13 mouse cellular contexts compared by ENCODE assay signal in the genomic region with DNA sequence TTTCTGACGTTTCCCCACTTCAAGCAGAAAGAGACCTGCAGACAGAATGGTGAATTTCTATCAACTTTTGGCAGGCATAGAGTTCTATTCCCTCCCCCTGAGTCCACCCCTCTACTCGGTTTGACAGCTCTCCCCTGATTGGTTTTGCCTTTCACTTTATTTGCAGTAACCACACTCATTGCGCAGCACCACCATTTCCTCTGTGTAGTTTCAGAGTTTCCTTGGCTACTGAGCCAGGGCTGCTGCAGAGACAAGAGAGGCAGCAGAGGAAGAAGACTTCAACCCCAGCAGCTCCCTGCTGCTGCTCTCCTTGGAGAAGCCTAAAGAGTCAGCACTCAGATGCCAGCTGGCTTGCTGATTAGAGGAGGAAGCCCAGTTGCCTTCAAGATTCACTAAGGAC. TPM values are rescaled to one million over a fixed set of nuclear protein-coding genes. Genes with fewer than 3 reads are reported as not detected.
DNase-seq lines count a peak whose midpoint lies in the region; ATAC-seq and TF ChIP-seq lines count a peak whose summit lies in the region.
"Had no signal": no experiment of that assay in that cellular context is flagged by ENCODE, and none has a peak within 500 bp of the region (broad histone marks: within the 10 kb centered on the region; RNA-seq: fewer than 3 reads in every experiment).

No protein-coding gene starts in this region.

- TF ChIP-seq POLR2A in liver, adult 2 months (IDR thresholded peaks at IDR 0.05; ENCODE audit: extremely low read depth, insufficient read depth, low read length), result no peak

- TF ChIP-seq CTCF in liver, adult 2 months (IDR thresholded peaks at IDR 0.05; ENCODE audit: low read depth, low read length), result no peak

- no peaks in the 10 kb centered on the region for H3K27me3 ChIP-seq in liver, adult 2 months (ENCODE audit: control insufficient read depth, insufficient read depth, low read length)
- H3K27me3 ChIP-seq in liver, embryonic 12.5 days (replicated peaks), result no peaks in the 10 kb centered on the region
- H3K27me3 ChIP-seq: neural tube, embryonic 12.5 days had no signal

- no peak for ATAC-seq in liver, embryonic 12.5 days
- peak; percentile 67 for ATAC-seq in CD4-positive, CD25-positive, alpha-beta regulatory T cell, adult 4 months
- ATAC-seq in megakaryocyte progenitor cell, adult 5-6 weeks (replicated peaks; ENCODE audit: poor library complexity), result peak; percentile 94
- ATAC-seq in erythroid progenitor cell, adult 5-6 weeks (replicated peaks; ENCODE audit: low FRiP score, poor library complexity, severe bottlenecking), result no peak

- H3K36me3 ChIP-seq in liver, adult 2 months (ENCODE audit: control insufficient read depth, insufficient read depth, low read length), result no peaks in the 10 kb centered on the region
- H3K36me3 ChIP-seq in liver, embryonic 12.5 days, result no peaks in the 10 kb centered on the region
- H3K36me3 ChIP-seq: neural tube, embryonic 12.5 days had no signal

- no peak for DNase-seq in liver, adult 2 months (ENCODE audit: extremely low read depth, low read depth, low spot score)
- DNase-seq in brain, adult 2 months (ENCODE audit: low read depth, low spot score), result peak; percentile 12
- DNase-seq in gastrocnemius, postnatal 25 days, result no peak
- no peak for DNase-seq in left cerebral cortex, adult 9 months (ENCODE audit: low spot score in 2 of 2)
- DNase-seq: kidney, adult 18-20 months; right cerebral cortex, postnatal 25 days; thymus, postnatal 36 days had no signal

- H3K9me3 ChIP-seq in liver, embryonic 12.5 days (replicated peaks), result no peaks in the 10 kb centered on the region
- H3K9me3 ChIP-seq: neural tube, embryonic 12.5 days had no signal

- no peak overlapping the region for H3K4me3 ChIP-seq in liver, adult 2 months (ENCODE audit: insufficient read depth, low read depth, low read length)
- H3K4me3 ChIP-seq in liver, embryonic 12.5 days, result no peak overlapping the region
- H3K4me3 ChIP-seq: heart, adult 2 months; neural tube, embryonic 12.5 days had no signal

- 0 out of 2 replicates have a peak overlapping the region, but pooled peaks have one; percentile 25 for H3K27ac ChIP-seq in liver, adult 2 months (replicated peaks; ENCODE audit: insufficient read depth, low read depth, low read length)
- H3K27ac ChIP-seq in liver, embryonic 12.5 days, result no peak overlapping the region
- H3K27ac ChIP-seq: heart, adult 2 months; neural tube, embryonic 12.5 days had no signal

- H3K4me1 ChIP-seq in liver, adult 2 months (ENCODE audit: control insufficient read depth, insufficient read depth, low read length), result no peaks in the 10 kb centered on the region
- peaks cover 21% of the 10 kb centered on the region for H3K4me1 ChIP-seq in liver, embryonic 12.5 days
- H3K4me1 ChIP-seq: neural tube, embryonic 12.5 days had no signal

- 27% methylated on average over 3 of the region's 3 CpGs for WGBS in liver, adult 2 months
- 19% methylated on average over 3 of the region's 3 CpGs for WGBS in liver, embryonic 12.5 days (ENCODE audit: insufficient replicate concordance)

- no peaks in the 10 kb centered on the region for H3K79me2 ChIP-seq in liver, adult 2 months (ENCODE audit: control insufficient read depth, insufficient read depth, low read length)

- H3K9ac ChIP-seq in liver, adult 2 months (ENCODE audit: low read depth, low read length), result no peak overlapping the region
- no peak overlapping the region for H3K9ac ChIP-seq in liver, embryonic 12.5 days
- H3K9ac ChIP-seq: neural tube, embryonic 12.5 days had no signal

- H3K4me2 ChIP-seq in liver, embryonic 12.5 days, result no peak overlapping the region
- H3K4me2 ChIP-seq: neural tube, embryonic 12.5 days had no signal

RNA-seq across cellular contexts. Expression of a gene that starts 27.9 kb away (rescaled TPM):
- 12.5 and 15.2 TPM in 2 replicates for total RNA-seq in liver, adult 2 months (2014; rRNA removed)
- polyA plus RNA-seq in liver, adult 2 months (2012; rRNA removed), result 1.9 and 4.4 TPM in 2 replicates
- polyA plus RNA-seq in liver, embryonic 12.5 days (2016; fragmentation: Nextera tagmentation; extraction: Ambion mirVana), result 10.1 and 10.8 TPM in 2 replicates
- 1 to 10 TPM; 1.3 to 2.0 TPM for polyA plus RNA-seq in CD4-positive, CD25-positive, alpha-beta regulatory T cell, adult 4 months (2017; shearing (Covaris generic))
- 1.1 and 1.3 TPM in 2 replicates for total RNA-seq in megakaryocyte progenitor cell, adult 5-6 weeks (2015)
- 0.79 and 0.91 TPM in 2 replicates for total RNA-seq in megakaryocyte progenitor cell, adult 5-6 weeks (2017)
- total RNA-seq in gastrocnemius, postnatal 25 days (2021), result 1 to 10 TPM; 5.2 to 5.4 TPM
- total RNA-seq in erythroid progenitor cell, adult 5-6 weeks (2015; ENCODE audit: low replicate concordance), result 0.84 and 6.5 TPM in 2 replicates
- 2.6 and 3.3 TPM in 2 replicates for total RNA-seq in erythroid progenitor cell, adult 5-6 weeks (2017; ENCODE audit: low replicate concordance)

RNA-seq across cellular contexts. Expression of a gene that starts 46.6 kb away (rescaled TPM):
- 12.9 and 14.5 TPM in 2 replicates for total RNA-seq in liver, adult 2 months (2014; rRNA removed)
- polyA plus RNA-seq in liver, adult 2 months (2012; rRNA removed), result 13.1 and 13.6 TPM in 2 replicates
- polyA plus RNA-seq in liver, embryonic 12.5 days (2016; fragmentation: Nextera tagmentation; extraction: Ambion mirVana), result 40.3 and 40.9 TPM in 2 replicates
- 10 to 100 TPM; 30.1 to 35.5 TPM for polyA plus RNA-seq in CD4-positive, CD25-positive, alpha-beta regulatory T cell, adult 4 months (2017; shearing (Covaris generic))
- 29.5 and 34.2 TPM in 2 replicates for total RNA-seq in megakaryocyte progenitor cell, adult 5-6 weeks (2015)
- 36.7 and 36.9 TPM in 2 replicates for total RNA-seq in megakaryocyte progenitor cell, adult 5-6 weeks (2017)
- total RNA-seq in gastrocnemius, postnatal 25 days (2021), result 10 to 100 TPM; 45.0 to 47.0 TPM
- total RNA-seq in erythroid progenitor cell, adult 5-6 weeks (2015; ENCODE audit: low replicate concordance), result 22.3 and 28.1 TPM in 2 replicates
- 25.0 and 30.9 TPM in 2 replicates for total RNA-seq in erythroid progenitor cell, adult 5-6 weeks (2017; ENCODE audit: low replicate concordance)

Comparison
In these comparisons a context has a peak if more than half of its experiments do, and no peak if none do; other contexts are left out.
1. ATAC-seq: peak in CD4-positive, CD25-positive, alpha-beta regulatory T cell, adult 4 months (single experiment) and megakaryocyte progenitor cell, adult 5-6 weeks (single experiment); none in liver, embryonic 12.5 days (single experiment) and erythroid progenitor cell, adult 5-6 weeks (single experiment).